Mouse (Mus musculus) midbrain, embryonic 11.5 days (tissue): ENCODE data around the gene Slc25a1. TPM values are rescaled to one million over a fixed set of nuclear protein-coding genes. Genes with fewer than 3 reads are reported as not detected.
A peak's percentile ranks its signal among the peaks of the same experiment; 100 is the strongest.
"Not testable (repeated sequence)": the region's sequence is repeated elsewhere in the genome, so short reads cannot be mapped to it uniquely, and the experiment has no call there.

Source experiments
- ATAC-seq: fragments of 200-750 bp; cut with Nextera tagmentation; 2 replicates; pipeline ENCODE4 v1.8.0; 2017; ENCODE audit warnings: moderate TSS enrichment, moderate library complexity; ENCODE audit not compliant: low FRiP score
- DNase-seq: peaks from one replicate; pipeline ENCODE4 v3.0.0; 2015; ENCODE audit warnings: low spot score; ENCODE audit errors: missing footprints
- H3K27ac ChIP-seq: fragments of 300-500 bp; sonication (generic); 2 replicates; pipeline ENCODE4 v1.5.1; 2014; ENCODE audit warnings: low read depth, low read length
- H3K27me3 ChIP-seq: fragments of 300-500 bp; sonication (generic); 2 replicates; pipeline ENCODE4 v1.6.1; 2014; ENCODE audit warnings: mild to moderate bottlenecking, low read length, moderate library complexity, mixed read lengths; ENCODE audit not compliant: control insufficient read depth, insufficient read depth
- H3K36me3 ChIP-seq: fragments of 300-500 bp; sonication (generic); 2 replicates; pipeline ENCODE4 v1.6.1; 2014; ENCODE audit warnings: mild to moderate bottlenecking, low read length, moderate library complexity, mixed read lengths; ENCODE audit not compliant: control insufficient read depth, insufficient read depth
- H3K4me1 ChIP-seq: fragments of 300-500 bp; sonication (generic); 2 replicates; pipeline ENCODE4 v1.6.1; 2014; ENCODE audit warnings: low read length; ENCODE audit not compliant: control insufficient read depth, insufficient read depth
- H3K4me2 ChIP-seq: fragments of 300-500 bp; sonication (generic); 2 replicates; pipeline ENCODE4 v1.6.1; 2014; ENCODE audit warnings: mild to moderate bottlenecking, moderate library complexity
- H3K4me3 ChIP-seq: fragments of 300-500 bp; sonication (generic); 2 replicates; pipeline ENCODE4 v1.5.1; 2014; ENCODE audit warnings: low read depth, low read length
- H3K9ac ChIP-seq: fragments of 300-500 bp; sonication (generic); 2 replicates; pipeline ENCODE4 v1.6.1; 2014; ENCODE audit warnings: low read length
- H3K9me3 ChIP-seq: fragments of 300-500 bp; sonication (generic); 2 replicates; pipeline ENCODE4 v1.6.1; 2016; ENCODE audit warnings: low read length; ENCODE audit not compliant: control insufficient read depth
- WGBS: fragments of 180-500 bp; shearing (Covaris S2); extraction: QIAGEN DNeasy Blood & Tissue Kit; methylation state at CpG from one replicate; pipeline ENCODE4 v1.1.7; 2014; 5-methylcytosine and 5-hydroxymethylcytosine counted together
- polyA plus RNA-seq: library from polyadenylated mRNA; unstranded; fragments of >200 nt; fragmentation: Nextera tagmentation; extraction: Ambion mirVana; gene quantifications from 2 replicates; pipeline ENCODE4 v1.2.1, GENCODE M21; 2014

The Slc25a1 gene
- polyA plus RNA-seq: 96.5 and 97.6 TPM in 2 replicates

DNA sequence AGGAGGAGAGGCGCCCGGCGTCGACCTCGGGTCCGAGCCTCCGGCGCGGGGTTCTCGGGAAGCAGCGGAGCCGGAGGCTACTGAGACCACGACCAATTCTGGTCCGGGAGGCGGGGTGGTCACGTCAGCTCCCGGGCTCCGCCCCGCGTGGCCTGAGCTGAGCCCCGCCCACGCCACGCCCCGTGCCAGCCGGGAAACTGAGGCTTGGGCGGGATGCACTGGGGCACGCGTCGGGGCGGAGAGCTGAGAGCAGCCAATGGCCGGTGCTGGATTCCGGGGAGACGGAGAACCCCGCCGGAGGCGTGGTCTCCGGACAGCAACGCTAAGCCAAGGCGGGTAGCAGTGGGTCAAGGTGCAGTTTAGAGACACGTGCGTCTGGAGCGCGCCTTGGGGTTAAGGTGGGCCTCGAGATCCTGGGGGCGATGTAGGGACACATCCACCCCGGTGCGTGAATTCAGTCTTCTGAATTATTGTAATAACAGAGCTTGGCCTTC is at the start of gene Slc25a1:
Gene Slc25a1 (minus strand): TSS at position 133 of the 494 bp plus-strand sequence.
- WGBS: under 1% methylated on average over 47 of the region's 47 CpGs
- H3K27me3 ChIP-seq: peaks cover 4% of the 10 kb centered on the region; the same call in 1 of the 2 replicates
- H3K9ac ChIP-seq: peak within 1 kb of the TSS; percentile 77
- peaks cover 3% of the 10 kb centered on the region; the same call in 1 of the 2 replicates for H3K36me3 ChIP-seq
- peaks cover 18% of the 10 kb centered on the region for H3K4me1 ChIP-seq
- H3K9me3 ChIP-seq: no peaks in the 10 kb centered on the region
- peak within 1 kb of the TSS; percentile 91 for H3K4me2 ChIP-seq
- peak; percentile 86 for ATAC-seq
- H3K4me3 ChIP-seq: peak within 1 kb of the TSS; percentile 69
- DNase-seq: peak; percentile 98
- H3K27ac ChIP-seq: peak within 1 kb of the TSS; percentile 41

GRCm38 (mm10) chr16:17971853-17972252 is 43.8 kb upstream of the Slc25a1 start:
- Histone ChIP-seq H3K9ac (no peak overlapping the region), H3K4me1 (no peaks in the 10 kb centered on the region), H3K4me3 (no peak overlapping the region), H3K4me2 (no peak overlapping the region), H3K9me3 (no peaks in the 10 kb centered on the region), H3K36me3 (no peaks in the 10 kb centered on the region), H3K27me3 (no peaks in the 10 kb centered on the region), H3K27ac (no peak overlapping the region)
- ATAC-seq (no peak), DNase-seq (no peak)
- 78% methylated on average over 5 of the region's 5 CpGs for WGBS

- H3K9me3 ChIP-seq: no peaks in the 10 kb centered on the region
- ATAC-seq (no peak), DNase-seq (no peak)
- H3K4me2 ChIP-seq: no peak overlapping the region
- no peak overlapping the region for H3K4me3 ChIP-seq
- no peaks in the 10 kb centered on the region for H3K4me1 ChIP-seq
- no peaks in the 10 kb centered on the region for H3K36me3 ChIP-seq
- 79% methylated on average over 7 of the region's 7 CpGs for WGBS
- no peak overlapping the region for H3K27ac ChIP-seq
- no peaks in the 10 kb centered on the region for H3K27me3 ChIP-seq
- H3K9ac ChIP-seq: no peak overlapping the region
Observed at GRCm38 (mm10) chr16:17962091-17962490, 34.1 kb upstream of the Slc25a1 start.

DNA sequence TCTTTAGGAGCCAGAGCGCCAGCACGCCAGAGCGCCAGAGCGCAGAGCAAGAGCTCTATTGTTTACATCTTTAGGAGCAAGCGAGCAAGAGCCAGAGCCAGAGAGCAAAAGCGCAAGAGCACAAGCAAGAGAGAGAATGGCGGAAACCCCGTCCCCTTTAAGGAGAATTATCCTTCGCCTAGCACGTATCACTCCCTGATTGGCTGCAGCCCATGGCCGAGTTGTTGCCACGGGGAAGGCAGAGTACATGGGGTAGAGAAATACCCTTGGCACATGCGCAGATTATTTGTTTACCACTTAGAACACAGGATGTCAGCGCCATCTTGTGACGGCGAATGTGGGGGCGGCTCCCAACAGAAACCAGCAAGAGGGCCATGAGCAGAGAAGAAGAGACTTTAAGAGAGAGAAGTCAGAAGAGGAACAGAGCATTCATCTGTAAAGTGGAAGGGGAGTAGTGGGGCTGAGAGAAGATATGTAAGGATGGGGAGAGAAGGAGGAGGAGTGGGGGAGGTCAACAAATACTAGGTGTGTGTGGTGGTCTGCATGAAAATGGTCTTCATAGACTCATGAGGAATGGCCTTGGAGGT is 28.1 kb upstream of the Slc25a1 start:
- H3K9me3 ChIP-seq, ATAC-seq, H3K4me3 ChIP-seq, H3K4me2 ChIP-seq, H3K36me3 ChIP-seq, H3K27ac ChIP-seq, H3K27me3 ChIP-seq, H3K9ac ChIP-seq, H3K4me1 ChIP-seq, DNase-seq: not testable (repeated sequence)
- WGBS: 94% methylated on average over 15 of the region's 17 CpGs

DNA sequence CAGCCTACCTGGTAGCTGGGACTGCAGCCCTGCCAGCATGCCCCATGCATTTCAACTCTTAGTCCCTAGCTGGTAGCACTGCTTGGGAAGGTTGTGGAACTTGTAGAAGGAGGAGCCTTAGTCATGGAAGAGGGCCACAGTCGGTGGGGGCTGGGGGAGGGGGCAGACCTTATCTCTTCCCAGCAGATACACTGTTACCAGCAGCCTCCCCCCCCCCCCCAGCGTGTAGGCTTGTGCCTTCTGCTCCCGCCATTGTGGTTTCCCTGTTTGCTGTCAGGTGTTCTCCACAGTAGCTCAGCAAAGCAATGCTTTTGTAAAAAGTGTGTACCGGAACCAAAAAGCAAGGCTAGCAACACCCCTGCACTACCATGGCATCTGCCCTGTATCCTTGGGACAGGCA is 23.6 kb upstream of the Slc25a1 start:
- ATAC-seq (no peak), DNase-seq (no peak)
- Histone ChIP-seq H3K36me3 (no peaks in the 10 kb centered on the region), H3K4me1 (peaks cover 15% of the 10 kb centered on the region), H3K4me3 (no peak overlapping the region), H3K27ac (no peak overlapping the region), H3K9ac (no peak overlapping the region), H3K27me3 (no peaks in the 10 kb centered on the region), H3K9me3 (no peaks in the 10 kb centered on the region), H3K4me2 (no peak overlapping the region)
- 75% methylated on average over 4 of the region's 4 CpGs for WGBS

- 54% methylated on average over 4 of the region's 4 CpGs for WGBS
- Histone ChIP-seq H3K4me3 (no peak overlapping the region), H3K4me1 (peaks cover 15% of the 10 kb centered on the region), H3K9ac (peak overlapping the region; percentile 42), H3K27me3 (no peaks in the 10 kb centered on the region), H3K9me3 (no peaks in the 10 kb centered on the region), H3K4me2 (no peak overlapping the region), H3K36me3 (no peaks in the 10 kb centered on the region), H3K27ac (peak overlapping the region; percentile 76)
- no peak for DNase-seq
- peak; percentile 80 for ATAC-seq
Observed at GRCm38 (mm10) chr16:17950068-17950467, 22.0 kb upstream of the Slc25a1 start.

DNA sequence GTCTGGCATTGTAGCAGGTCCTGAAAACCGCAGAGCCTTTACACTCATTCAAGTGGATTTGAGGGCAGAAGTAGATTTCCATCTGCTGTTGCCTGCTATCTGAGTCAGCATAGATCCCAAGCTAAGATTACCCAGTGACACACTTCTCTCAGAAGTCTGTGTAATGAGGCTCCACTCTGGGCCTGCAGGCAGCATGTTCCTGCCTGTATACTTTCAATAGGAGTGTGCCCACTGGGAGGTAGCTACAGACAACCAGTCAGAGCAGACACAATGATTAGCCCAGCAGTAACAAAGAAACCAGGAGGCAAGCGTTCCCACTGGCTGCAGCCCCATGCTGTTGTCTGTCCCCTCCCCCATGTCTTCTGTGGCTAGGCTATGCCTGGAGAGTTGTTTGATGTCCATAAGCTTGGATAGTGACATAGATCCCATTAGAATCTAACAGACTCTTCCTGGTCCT is 21.4 kb upstream of the Slc25a1 start:
- H3K27ac ChIP-seq: peak overlapping the region; percentile 76
- peaks cover 15% of the 10 kb centered on the region for H3K4me1 ChIP-seq
- no peaks in the 10 kb centered on the region for H3K36me3 ChIP-seq
- H3K4me2 ChIP-seq: no peak overlapping the region
- WGBS: 24% methylated on average over 2 of the region's 2 CpGs
- peak overlapping the region; percentile 38; the same call in 1 of the 2 replicates for H3K9ac ChIP-seq
- peak; percentile 96 for ATAC-seq
- DNase-seq: peak; percentile 92
- H3K9me3 ChIP-seq: no peaks in the 10 kb centered on the region
- no peak overlapping the region for H3K4me3 ChIP-seq
- no peaks in the 10 kb centered on the region for H3K27me3 ChIP-seq

DNA sequence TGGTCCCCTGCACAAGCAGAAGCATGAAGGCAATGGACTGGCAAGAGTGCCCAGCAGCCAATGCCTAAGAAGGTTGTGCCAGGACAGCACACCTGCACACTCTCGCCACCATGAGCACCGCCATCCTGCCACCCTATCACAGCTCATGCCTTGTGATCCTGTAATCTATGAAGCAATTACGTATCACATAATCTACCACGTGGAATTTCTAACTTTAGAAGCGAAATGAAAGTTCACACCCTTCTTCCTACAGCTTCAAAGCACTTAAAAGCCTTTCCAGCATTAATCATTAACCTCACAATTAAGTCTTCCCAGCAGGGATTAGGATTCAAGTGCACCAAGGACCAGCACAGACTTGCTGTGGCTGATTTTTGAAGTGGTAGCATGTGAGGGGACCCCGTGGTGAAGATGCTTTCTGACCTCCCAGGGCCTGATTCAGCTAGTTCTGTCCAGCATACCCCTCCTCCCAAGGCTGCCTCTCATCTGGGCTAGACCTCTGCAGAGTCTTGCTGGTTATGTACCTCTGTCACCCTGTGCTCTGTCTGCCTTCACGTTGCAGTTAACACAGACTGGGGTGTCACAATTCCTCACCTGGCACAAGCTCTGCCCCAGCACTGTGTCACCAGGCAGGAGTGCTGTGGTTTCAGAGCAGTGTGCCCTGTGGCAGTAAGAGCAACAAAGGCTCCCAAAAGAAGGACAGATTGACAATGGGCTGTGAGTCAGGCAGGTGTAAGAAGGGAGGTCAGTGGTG is 17.2 kb upstream of the Slc25a1 start:
- no peak overlapping the region for H3K9ac ChIP-seq
- no peaks in the 10 kb centered on the region for H3K36me3 ChIP-seq
- WGBS: 67% methylated on average over 7 of the region's 7 CpGs
- no peak for DNase-seq
- H3K4me3 ChIP-seq: no peak overlapping the region
- peaks cover 13% of the 10 kb centered on the region for H3K4me1 ChIP-seq
- ATAC-seq: no peak
- H3K27ac ChIP-seq: no peak overlapping the region
- H3K9me3 ChIP-seq: no peaks in the 10 kb centered on the region
- H3K4me2 ChIP-seq: no peak overlapping the region
- H3K27me3 ChIP-seq: no peaks in the 10 kb centered on the region

- H3K4me3 ChIP-seq: no peak overlapping the region
- no peak overlapping the region for H3K27ac ChIP-seq
- no peaks in the 10 kb centered on the region for H3K9me3 ChIP-seq
- H3K36me3 ChIP-seq: no peaks in the 10 kb centered on the region
- no peak overlapping the region for H3K4me2 ChIP-seq
- DNase-seq (no peak), ATAC-seq (no peak)
- no peak overlapping the region for H3K9ac ChIP-seq
- H3K27me3 ChIP-seq: no peaks in the 10 kb centered on the region
- 74% methylated on average over 8 of the region's 8 CpGs for WGBS
- H3K4me1 ChIP-seq: no peaks in the 10 kb centered on the region; the same call in 1 of the 2 replicates
Observed at GRCm38 (mm10) chr16:17943466-17943865, 15.4 kb upstream of the Slc25a1 start.
